Mouse (Mus musculus): ENCODE data around the gene Angptl3.

- no peak for TF ChIP-seq CTCF (IDR thresholded peaks at IDR 0.05; ENCODE audit: low read depth, low read length)
- TF ChIP-seq POLR2A (IDR thresholded peaks at IDR 0.05; ENCODE audit: borderline replicate concordance, low read depth, low read length), result no peak
Measured at GRCm38 (mm10) chr4:98984701-98985100, 46.1 kb upstream of the Angptl3 start.
